In the genomic region with DNA sequence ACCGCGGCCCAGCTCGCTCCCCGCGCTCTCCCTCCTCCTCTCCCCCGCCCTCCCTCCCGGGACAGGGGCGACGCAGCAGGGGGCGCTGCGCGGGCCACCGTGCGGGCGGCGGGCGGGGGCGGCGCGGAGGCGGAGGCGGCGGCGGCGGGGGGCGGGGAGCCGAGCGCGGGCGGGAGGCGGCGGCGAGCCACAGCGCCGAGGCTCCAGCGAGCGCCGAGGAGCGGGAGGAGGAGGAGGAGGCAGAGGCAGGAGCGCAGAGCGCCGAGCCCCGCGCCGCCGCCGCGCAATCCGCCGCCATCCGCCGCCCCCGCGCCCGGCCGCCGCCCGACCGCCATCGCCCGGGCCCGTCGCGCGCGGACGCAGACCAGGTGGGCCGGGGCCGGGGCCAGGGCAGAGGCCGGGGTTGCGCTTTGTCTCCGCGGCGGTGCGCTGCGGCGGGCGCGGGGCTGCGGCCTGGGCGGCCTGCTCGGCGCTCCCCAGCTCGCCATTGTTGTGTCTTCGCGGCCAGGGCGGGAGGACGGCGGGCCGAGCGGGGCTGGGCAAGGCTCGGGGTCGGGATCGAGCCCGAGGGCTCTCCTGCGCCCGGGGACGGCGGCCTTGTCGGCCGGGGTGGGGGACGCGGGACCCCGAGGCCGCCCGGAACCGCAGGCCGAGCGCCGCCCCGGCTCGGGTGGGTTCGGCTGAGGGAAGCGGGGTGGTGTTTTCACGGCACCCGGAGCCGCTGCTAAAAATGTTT, we compare ENCODE assay signal across 8 mouse cellular contexts. TPM values are rescaled to one million over a fixed set of nuclear protein-coding genes. Genes with fewer than 3 reads are reported as not detected.
A peak's percentile ranks its signal among the peaks of the same experiment; 100 is the strongest.
DNase-seq lines count a peak whose midpoint lies in the region; ATAC-seq and TF ChIP-seq lines count a peak whose summit lies in the region.

TSS of gene Prrc2b (plus strand) at position 159 of the 736 bp plus-strand sequence.

- no peaks in the 10 kb centered on the region for H3K9me3 ChIP-seq in intestine, postnatal 0 days (ENCODE audit: control insufficient read depth)
- no peaks in the 10 kb centered on the region for H3K9me3 ChIP-seq in liver, embryonic 11.5 days (ENCODE audit: control insufficient read depth, low read length)
- H3K9me3 ChIP-seq in stomach, postnatal 0 days (ENCODE audit: control insufficient read depth, low read length) = no peaks in the 10 kb centered on the region

- no peak for TF ChIP-seq POLR2A in cortical plate, adult 2 months (IDR thresholded peaks at IDR 0.05; ENCODE audit: extremely low read depth, insufficient read depth, low read length)

- TF ChIP-seq CTCF in cortical plate, adult 2 months (IDR thresholded peaks at IDR 0.05; ENCODE audit: extremely low read depth, insufficient read depth, low read length) = no peak
- TF ChIP-seq CTCF in intestine, postnatal 0 days (IDR thresholded peaks at IDR 0.05; ENCODE audit: low read depth) = peak; percentile 55
- peak; percentile 60 for TF ChIP-seq CTCF in stomach, postnatal 0 days (IDR thresholded peaks at IDR 0.05; ENCODE audit: low read depth)

- no peaks in the 10 kb centered on the region for H3K36me3 ChIP-seq in intestine, postnatal 0 days (ENCODE audit: control insufficient read depth, insufficient read depth)
- no peaks in the 10 kb centered on the region for H3K36me3 ChIP-seq in liver, embryonic 11.5 days (ENCODE audit: control insufficient read depth, insufficient read depth, low read length)
- no peaks in the 10 kb centered on the region for H3K36me3 ChIP-seq in stomach, postnatal 0 days (ENCODE audit: control insufficient read depth, insufficient read depth, low read length)

- H3K27me3 ChIP-seq in intestine, postnatal 0 days (replicated peaks; ENCODE audit: control insufficient read depth, insufficient read depth, low read length) = no peaks in the 10 kb centered on the region
- no peaks in the 10 kb centered on the region for H3K27me3 ChIP-seq in liver, embryonic 11.5 days (replicated peaks; ENCODE audit: control insufficient read depth, insufficient read depth, low read length)
- H3K27me3 ChIP-seq in stomach, postnatal 0 days (ENCODE audit: control insufficient read depth, insufficient read depth, low read length) = no peaks in the 10 kb centered on the region

- peak within 1 kb of the TSS; percentile 95 for H3K9ac ChIP-seq in intestine, postnatal 0 days (ENCODE audit: low read depth, low read length)
- H3K9ac ChIP-seq in liver, embryonic 11.5 days (ENCODE audit: low read depth, low read length) = peak within 1 kb of the TSS; percentile 99
- peak within 1 kb of the TSS; percentile 99 for H3K9ac ChIP-seq in stomach, postnatal 0 days (ENCODE audit: low read length)

- DNase-seq in left cerebral cortex, adult 18-20 months (ENCODE audit: low spot score in 2 of 2) = peak; percentile 36 to 56
- no peak for DNase-seq in left cerebral cortex, adult 11 months (ENCODE audit: low spot score)
- no peak for DNase-seq in gonadal fat pad, adult 2 months (ENCODE audit: low read depth)
- peak; percentile 73 for DNase-seq in liver, embryonic 11.5 days (ENCODE audit: low spot score)
- peak; percentile 79 for DNase-seq in stomach, postnatal 0 days (ENCODE audit: low spot score)

- peak within 1 kb of the TSS; percentile 97 for H3K27ac ChIP-seq in cortical plate, adult 2 months (ENCODE audit: insufficient read depth, low read length)
- peak within 1 kb of the TSS; percentile 94 for H3K27ac ChIP-seq in intestine, postnatal 0 days (ENCODE audit: low read depth, low read length)
- peak within 1 kb of the TSS; percentile 99 for H3K27ac ChIP-seq in liver, embryonic 11.5 days (ENCODE audit: low read depth, low read length)
- H3K27ac ChIP-seq in stomach, postnatal 0 days (replicated peaks) = peak within 1 kb of the TSS; percentile 99

- H3K4me2 ChIP-seq in intestine, postnatal 0 days (replicated peaks; ENCODE audit: low read depth) = peak within 1 kb of the TSS; percentile 70
- peak within 1 kb of the TSS; percentile 98 for H3K4me2 ChIP-seq in liver, embryonic 11.5 days
- peak within 1 kb of the TSS; percentile 84 for H3K4me2 ChIP-seq in stomach, postnatal 0 days (replicated peaks; ENCODE audit: low read depth)

- peaks cover 8% of the 10 kb centered on the region; the same call in 1 of the 2 replicates for H3K4me1 ChIP-seq in cortical plate, adult 2 months (ENCODE audit: control insufficient read depth, insufficient read depth, low read length)
- peaks cover 23% of the 10 kb centered on the region for H3K4me1 ChIP-seq in intestine, postnatal 0 days (replicated peaks; ENCODE audit: control insufficient read depth, insufficient read depth, low read length)
- peaks cover 43% of the 10 kb centered on the region for H3K4me1 ChIP-seq in liver, embryonic 11.5 days (replicated peaks; ENCODE audit: control insufficient read depth, insufficient read depth, low read length)
- H3K4me1 ChIP-seq in stomach, postnatal 0 days (replicated peaks; ENCODE audit: control insufficient read depth, insufficient read depth) = peaks cover 21% of the 10 kb centered on the region

- ATAC-seq in intestine, postnatal 0 days = peak; percentile 57
- ATAC-seq in liver, embryonic 11.5 days (replicated peaks; ENCODE audit: low FRiP score) = peak; percentile 69
- no peak for ATAC-seq in monocyte, adult 5-6 weeks (replicated peaks; ENCODE audit: insufficient number of reproducible peaks, low FRiP score, low TSS enrichment, poor library complexity, severe bottlenecking)
- ATAC-seq in stomach, postnatal 0 days (ENCODE audit: low FRiP score, low TSS enrichment) = peak; percentile 66

- peak within 1 kb of the TSS; percentile 89 for H3K4me3 ChIP-seq in cortical plate, adult 2 months (ENCODE audit: insufficient read depth, low read length)
- peak within 1 kb of the TSS; percentile 67 for H3K4me3 ChIP-seq in intestine, postnatal 0 days (ENCODE audit: low read depth, low read length)
- H3K4me3 ChIP-seq in liver, embryonic 11.5 days (ENCODE audit: low read depth, low read length) = peak within 1 kb of the TSS; percentile 96
- H3K4me3 ChIP-seq in stomach, postnatal 0 days (ENCODE audit: low read depth, low read length) = peak within 1 kb of the TSS; percentile 83

- TF ChIP-seq EP300 in stomach, postnatal 0 days (optimal IDR thresholded peaks at IDR 0.05) = no peak

- WGBS in intestine, postnatal 0 days = under 1% methylated on average over 74 of the region's 117 CpGs
- WGBS in liver, embryonic 11.5 days = under 1% methylated on average over 78 of the region's 117 CpGs
- 2% methylated on average over 40 of the region's 117 CpGs for WGBS in stomach, postnatal 0 days

RNA-seq across cellular contexts. Expression of gene Prrc2b, which starts in this region (rescaled TPM):
- total RNA-seq in left cerebral cortex, adult 18-20 months (2021) = 100 to 1,000 TPM; 259 to 266 TPM
- 97.6 and 99.1 TPM in 2 replicates for polyA plus RNA-seq in cortical plate, adult 2 months (2012; rRNA removed)
- polyA plus RNA-seq in gonadal fat pad, adult 2 months (2012; rRNA removed) = 42.7 and 62.1 TPM in 2 replicates
- 17.7 and 18.9 TPM in 2 replicates for polyA plus RNA-seq in intestine, postnatal 0 days (2015; fragmentation: Nextera tagmentation; extraction: Ambion mirVana)
- polyA plus RNA-seq in liver, embryonic 11.5 days (2014; fragmentation: Nextera tagmentation; extraction: Ambion mirVana) = 37.8 and 48.1 TPM in 2 replicates
- 13.3 to 55.4 TPM (median 22.1 TPM) in 3 replicates for total RNA-seq in monocyte, adult 5-6 weeks (2017)
- 18.7 and 21.6 TPM in 2 replicates for polyA plus RNA-seq in stomach, postnatal 0 days (2015; fragmentation: Nextera tagmentation; extraction: Ambion mirVana)

Comparison
In these comparisons a context has a peak if more than half of its experiments do, and no peak if none do; other contexts are left out.
1. DNase-seq: peak in left cerebral cortex, adult 18-20 months (2 of 2), liver, embryonic 11.5 days (single experiment) and stomach, postnatal 0 days (single experiment); none in left cerebral cortex, adult 11 months (single experiment) and gonadal fat pad, adult 2 months (single experiment).
2. Peak in every context shown above with its lines, with median percentiles within 50 percentile points of each other: H3K27ac ChIP-seq, H3K4me3 ChIP-seq, H3K4me2 ChIP-seq and H3K9ac ChIP-seq.